ENCODE assay signal across 8 mouse cellular contexts in the genomic region with DNA sequence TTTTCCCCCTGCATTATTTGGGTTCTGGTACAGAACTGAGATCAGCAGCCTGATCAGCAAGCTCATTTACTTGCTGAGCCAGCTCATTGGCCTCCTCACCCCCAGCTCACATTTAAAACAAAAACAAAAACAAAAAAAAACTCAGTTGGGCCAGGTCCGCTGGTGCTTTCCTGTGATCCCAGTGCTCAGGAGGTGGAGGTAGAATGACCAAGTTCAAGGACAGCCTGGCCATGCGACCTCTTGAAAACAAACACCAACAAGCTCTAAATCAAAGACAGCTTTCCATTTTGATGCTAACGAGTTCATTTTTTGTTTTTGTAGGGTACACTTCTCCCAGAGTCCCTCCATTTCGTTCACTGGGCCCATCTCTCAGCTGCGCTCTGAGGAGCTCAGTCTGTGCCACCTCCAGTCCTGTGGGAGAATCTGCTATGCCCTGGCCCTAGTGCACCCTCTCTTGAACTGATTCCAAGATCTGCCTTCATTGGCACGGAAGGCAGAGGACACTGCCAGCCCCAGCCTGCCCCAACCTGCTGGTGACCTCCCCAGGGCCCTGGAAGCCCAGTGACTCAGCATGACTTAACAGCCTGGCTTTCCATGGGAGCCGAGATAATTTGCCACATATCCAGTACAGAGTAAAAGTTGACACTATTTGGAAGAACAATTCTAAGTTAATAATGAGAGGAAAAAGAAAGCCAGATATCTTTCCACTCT. TPM values are rescaled to one million over a fixed set of nuclear protein-coding genes. Genes with fewer than 3 reads are reported as not detected.
DNase-seq lines count a peak whose midpoint lies in the region; ATAC-seq and TF ChIP-seq lines count a peak whose summit lies in the region.
"Had no signal": no experiment of that assay in that cellular context is flagged by ENCODE, and none has a peak within 500 bp of the region (broad histone marks: within the 10 kb centered on the region; RNA-seq: fewer than 3 reads in every experiment).

No protein-coding gene starts in this region.

- no peak overlapping the region for H3K9ac ChIP-seq in limb, embryonic 15.5 days
- H3K9ac ChIP-seq in heart, embryonic 11.5 days (ENCODE audit: low read depth, low read length): no peak overlapping the region; the same call in 1 of the 2 replicates
- H3K9ac ChIP-seq in stomach, postnatal 0 days (ENCODE audit: low read length): no peak overlapping the region
- no peak overlapping the region for H3K9ac ChIP-seq in intestine, embryonic 16.5 days (ENCODE audit: low read depth, low read length)

- H3K4me1 ChIP-seq in limb, embryonic 15.5 days: 0 out of 2 replicates have a peak, but pooled peaks cover 3% of the 10 kb centered on the region
- H3K4me1 ChIP-seq in limb, embryonic 10.5 days: peaks cover 14% of the 10 kb centered on the region; the same call in 1 of the 2 replicates
- no peaks in the 10 kb centered on the region for H3K4me1 ChIP-seq in heart, embryonic 11.5 days (ENCODE audit: control insufficient read depth, insufficient read depth, low read length)
- no peaks in the 10 kb centered on the region for H3K4me1 ChIP-seq in stomach, postnatal 0 days (replicated peaks; ENCODE audit: control insufficient read depth, insufficient read depth)
- H3K4me1 ChIP-seq in intestine, embryonic 16.5 days (ENCODE audit: control insufficient read depth, insufficient read depth, low read length): 0 out of 2 replicates have a peak, but pooled peaks cover 2% of the 10 kb centered on the region
- no peaks in the 10 kb centered on the region for H3K4me1 ChIP-seq in thymus, adult 2 months (replicated peaks; ENCODE audit: control insufficient read depth, insufficient read depth, low read length)

- peak; percentile 67 for TF ChIP-seq EP300 in stomach, postnatal 0 days (optimal IDR thresholded peaks at IDR 0.05)

- no peaks in the 10 kb centered on the region for H3K27me3 ChIP-seq in limb, embryonic 15.5 days
- no peaks in the 10 kb centered on the region for H3K27me3 ChIP-seq in limb, embryonic 10.5 days (ENCODE audit: low read depth, poor library complexity, severe bottlenecking)
- no peaks in the 10 kb centered on the region for H3K27me3 ChIP-seq in heart, embryonic 11.5 days (ENCODE audit: control insufficient read depth, insufficient read depth, low read length)
- no peaks in the 10 kb centered on the region for H3K27me3 ChIP-seq in stomach, postnatal 0 days (ENCODE audit: control insufficient read depth, insufficient read depth, low read length)
- H3K27me3 ChIP-seq in intestine, embryonic 16.5 days (replicated peaks; ENCODE audit: control insufficient read depth, insufficient read depth, low read length): no peaks in the 10 kb centered on the region
- no peaks in the 10 kb centered on the region for H3K27me3 ChIP-seq in thymus, adult 2 months (ENCODE audit: control insufficient read depth, insufficient read depth, low read length)

- peak; percentile 35; the same call in 1 of the 2 replicates for ATAC-seq in limb, embryonic 15.5 days (ENCODE audit: insufficient number of reproducible peaks, low FRiP score, low TSS enrichment, low read depth)
- no peak for ATAC-seq in heart, embryonic 11.5 days (replicated peaks; ENCODE audit: insufficient number of reproducible peaks, low FRiP score, low TSS enrichment)
- peak; percentile 76 for ATAC-seq in stomach, postnatal 0 days (ENCODE audit: low FRiP score, low TSS enrichment)
- no peak for ATAC-seq in intestine, embryonic 16.5 days

- H3K36me3 ChIP-seq in limb, embryonic 15.5 days: no peaks in the 10 kb centered on the region
- no peaks in the 10 kb centered on the region for H3K36me3 ChIP-seq in limb, embryonic 10.5 days
- no peaks in the 10 kb centered on the region for H3K36me3 ChIP-seq in heart, embryonic 11.5 days (ENCODE audit: control insufficient read depth, insufficient read depth, low read length)
- H3K36me3 ChIP-seq in stomach, postnatal 0 days (ENCODE audit: control insufficient read depth, insufficient read depth, low read length): no peaks in the 10 kb centered on the region
- no peaks in the 10 kb centered on the region for H3K36me3 ChIP-seq in intestine, embryonic 16.5 days (ENCODE audit: control insufficient read depth, insufficient read depth, low read length)
- H3K36me3 ChIP-seq in thymus, adult 2 months (ENCODE audit: control insufficient read depth, insufficient read depth, low read length): no peaks in the 10 kb centered on the region

- 60% methylated on average over 7 of the region's 7 CpGs for WGBS in limb, embryonic 15.5 days
- 73% methylated on average over 7 of the region's 7 CpGs for WGBS in limb, embryonic 10.5 days
- WGBS in heart, embryonic 11.5 days (ENCODE audit: insufficient replicate concordance): 67% methylated on average over 7 of the region's 7 CpGs
- WGBS in stomach, postnatal 0 days: 61% methylated on average over 7 of the region's 7 CpGs
- 74% methylated on average over 7 of the region's 7 CpGs for WGBS in intestine, embryonic 16.5 days
- WGBS in thymus, adult 2 months: 90% methylated on average over 7 of the region's 7 CpGs

- H3K9me3 ChIP-seq in limb, embryonic 15.5 days: no peaks in the 10 kb centered on the region
- H3K9me3 ChIP-seq in limb, embryonic 10.5 days (replicated peaks): no peaks in the 10 kb centered on the region
- no peaks in the 10 kb centered on the region for H3K9me3 ChIP-seq in heart, embryonic 11.5 days (replicated peaks; ENCODE audit: control insufficient read depth, low read length)
- no peaks in the 10 kb centered on the region for H3K9me3 ChIP-seq in stomach, postnatal 0 days (ENCODE audit: control insufficient read depth, low read length)
- no peaks in the 10 kb centered on the region for H3K9me3 ChIP-seq in intestine, embryonic 16.5 days (ENCODE audit: control insufficient read depth, low read length)

- DNase-seq in limb, embryonic 10.5 days (ENCODE audit: low spot score): no peak
- peak; percentile 86 to 90 for DNase-seq in adrenal gland, postnatal 36 days
- DNase-seq in stomach, postnatal 0 days (ENCODE audit: low spot score): peak; percentile 38
- DNase-seq in thymus, adult 2 months: no peak

- H3K4me2 ChIP-seq in limb, embryonic 15.5 days: no peak overlapping the region
- H3K4me2 ChIP-seq in heart, embryonic 11.5 days: no peak overlapping the region
- H3K4me2 ChIP-seq in stomach, postnatal 0 days (replicated peaks; ENCODE audit: low read depth): no peak overlapping the region
- no peak overlapping the region for H3K4me2 ChIP-seq in intestine, embryonic 16.5 days (ENCODE audit: low read depth, low read length)

- TF ChIP-seq POLR2A in thymus, adult 2 months (IDR thresholded peaks at IDR 0.05; ENCODE audit: control insufficient read depth, extremely low read depth, insufficient read depth, low read length, poor library complexity): no peak

- TF ChIP-seq CTCF in stomach, postnatal 0 days (IDR thresholded peaks at IDR 0.05; ENCODE audit: low read depth): no peak
- no peak for TF ChIP-seq CTCF in thymus, adult 2 months (IDR thresholded peaks at IDR 0.05; ENCODE audit: borderline replicate concordance, control insufficient read depth, extremely low read depth, insufficient read depth, low read length, poor library complexity)

- H3K27ac ChIP-seq in limb, embryonic 15.5 days: no peak overlapping the region
- H3K27ac ChIP-seq in limb, embryonic 10.5 days: no peak overlapping the region
- H3K27ac ChIP-seq in heart, embryonic 11.5 days (ENCODE audit: low read depth, low read length): 0 out of 2 replicates have a peak overlapping the region, but pooled peaks have one; percentile 47
- H3K27ac ChIP-seq in stomach, postnatal 0 days (replicated peaks): peak overlapping the region; percentile 58; the same call in 1 of the 2 replicates
- H3K27ac ChIP-seq in intestine, embryonic 16.5 days (ENCODE audit: low read length): no peak overlapping the region
- no peak overlapping the region for H3K27ac ChIP-seq in thymus, adult 2 months (ENCODE audit: control insufficient read depth, insufficient read depth, low read length)

- no peak overlapping the region for H3K4me3 ChIP-seq in limb, embryonic 15.5 days
- no peak overlapping the region for H3K4me3 ChIP-seq in limb, embryonic 10.5 days
- H3K4me3 ChIP-seq in heart, embryonic 11.5 days (ENCODE audit: low read depth, low read length): no peak overlapping the region
- no peak overlapping the region for H3K4me3 ChIP-seq in stomach, postnatal 0 days (ENCODE audit: low read depth, low read length)
- H3K4me3 ChIP-seq in intestine, embryonic 16.5 days (ENCODE audit: low read length): no peak overlapping the region
- no peak overlapping the region for H3K4me3 ChIP-seq in thymus, adult 2 months (ENCODE audit: control insufficient read depth, insufficient read depth, low read length)
- H3K4me3 ChIP-seq: erythroblast, embryonic 14.5 days had no signal

RNA-seq across cellular contexts. Expression of a gene that starts 13.2 kb away (rescaled TPM):
- 265 and 283 TPM in 2 replicates for polyA plus RNA-seq in limb, embryonic 15.5 days (2015; fragmentation: Nextera tagmentation; extraction: Ambion mirVana)
- 273 and 313 TPM in 2 replicates for polyA plus RNA-seq in limb, embryonic 10.5 days (2016; fragmentation: Nextera tagmentation; extraction: Ambion mirVana)
- 100 to 1,000 TPM; 247 to 491 TPM for total RNA-seq in adrenal gland, postnatal 36 days (2021)
- polyA plus RNA-seq in heart, embryonic 11.5 days (2014; fragmentation: Nextera tagmentation; extraction: Ambion mirVana): 511 and 550 TPM in 2 replicates
- 315 and 330 TPM in 2 replicates for polyA plus RNA-seq in stomach, postnatal 0 days (2015; fragmentation: Nextera tagmentation; extraction: Ambion mirVana)
- 333 and 353 TPM in 2 replicates for polyA plus RNA-seq in intestine, embryonic 16.5 days (2015; fragmentation: Nextera tagmentation; extraction: Ambion mirVana)
- polyA plus RNA-seq in thymus, adult 2 months (2012; rRNA removed): 114 and 118 TPM in 2 replicates
- polyA plus RNA-seq: erythroblast, embryonic 14.5 days had no signal

Comparison
In these comparisons a context has a peak if more than half of its experiments do, and no peak if none do; other contexts are left out.
1. ATAC-seq: peak in limb, embryonic 15.5 days (single experiment) and stomach, postnatal 0 days (single experiment); none in heart, embryonic 11.5 days (single experiment) and intestine, embryonic 16.5 days (single experiment).
2. H3K27ac ChIP-seq: peak in heart, embryonic 11.5 days (single experiment) and stomach, postnatal 0 days (single experiment); none in limb, embryonic 15.5 days (single experiment), limb, embryonic 10.5 days (single experiment), intestine, embryonic 16.5 days (single experiment) and thymus, adult 2 months (single experiment).
3. DNase-seq: peak in adrenal gland, postnatal 36 days (2 of 2) and stomach, postnatal 0 days (single experiment); none in limb, embryonic 10.5 days (single experiment) and thymus, adult 2 months (single experiment).